Mouse (Mus musculus) heart, embryonic 10.5 days (tissue): ENCODE measurements around the gene Sp2. TPM values are rescaled to one million over a fixed set of nuclear protein-coding genes. Genes with fewer than 3 reads are reported as not detected.

Source experiments
- DNase-seq: peaks from one replicate; pipeline ENCODE4 v3.0.0-alpha.2; 2017; ENCODE audit warnings: low spot score
- H3K27ac ChIP-seq: fragments of 300-500 bp; sonication (generic); 2 replicates; pipeline ENCODE4 v1.5.1; 2016; ENCODE audit warnings: mild to moderate bottlenecking
- H3K27me3 ChIP-seq: fragments of 300-500 bp; sonication (generic); 2 replicates; pipeline ENCODE4 v1.6.1; 2016; ENCODE audit warnings: mild to moderate bottlenecking; ENCODE audit not compliant: poor library complexity, insufficient read depth, severe bottlenecking
- H3K36me3 ChIP-seq: fragments of 300-500 bp; sonication (generic); 2 replicates; pipeline ENCODE4 v1.6.1; 2016; ENCODE audit warnings: mild to moderate bottlenecking, moderate library complexity
- H3K4me1 ChIP-seq: fragments of 300-500 bp; sonication (generic); 2 replicates; pipeline ENCODE4 v1.6.1; 2016; ENCODE audit warnings: mild to moderate bottlenecking
- H3K4me3 ChIP-seq: fragments of 300-500 bp; sonication (generic); 2 replicates; pipeline ENCODE4 v1.5.1; 2016; ENCODE audit warnings: mild to moderate bottlenecking, moderate library complexity
- H3K9me3 ChIP-seq: fragments of 300-500 bp; sonication (generic); 2 replicates; pipeline ENCODE4 v1.6.1; 2016; ENCODE audit warnings: mild to moderate bottlenecking, moderate library complexity
- WGBS: fragments of 180-500 bp; shearing (Covaris S2); methylation state at CpG from one replicate; pipeline ENCODE4 v1.1.7; 2016; 5-methylcytosine and 5-hydroxymethylcytosine counted together
- polyA plus RNA-seq: library from polyadenylated mRNA; unstranded; fragments of >200 nt; fragmentation: Nextera tagmentation; extraction: Ambion mirVana; gene quantifications from 2 replicates; pipeline ENCODE4 v1.2.1, GENCODE M21; 2016

Sp2 gene
- polyA plus RNA-seq, 1 experiment from 2014 or later = 20.1 TPM

DNA sequence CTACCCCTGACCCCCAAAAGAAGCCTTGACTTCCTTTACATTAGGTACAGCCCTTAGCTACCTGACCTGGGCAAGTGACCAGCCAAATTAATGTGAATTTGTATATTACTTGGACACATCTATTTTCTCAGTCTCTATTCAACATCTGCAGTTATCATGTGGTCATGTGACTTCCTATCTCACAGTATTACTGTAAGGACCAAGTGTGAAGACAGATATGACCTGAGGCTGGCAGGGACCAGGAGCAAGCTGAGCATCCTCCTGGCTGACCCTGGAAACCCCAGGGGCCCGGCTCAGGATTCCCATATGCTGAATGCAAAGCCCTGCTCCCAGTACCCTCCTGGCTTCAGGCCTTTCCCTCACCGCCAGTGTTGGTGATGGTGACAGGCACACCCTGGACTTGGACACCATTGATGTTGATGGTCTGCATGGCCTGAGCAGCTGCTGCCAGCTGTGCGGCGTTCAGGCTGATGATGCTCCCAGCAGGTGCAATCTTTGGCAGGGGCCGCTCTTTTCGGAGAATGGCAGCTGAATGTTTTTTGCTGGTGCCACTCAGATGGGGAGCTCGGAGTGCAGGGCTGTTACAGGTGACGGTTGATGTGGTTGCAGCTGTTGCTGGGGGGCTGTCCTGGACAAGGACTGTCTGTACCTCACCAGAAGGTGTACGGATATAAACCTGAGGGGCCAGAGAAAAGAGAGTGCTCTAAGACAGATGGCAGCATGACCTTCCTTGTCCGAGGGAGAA, 25.5 kb downstream of the Sp2 start:
- no peak overlapping the region for H3K27ac ChIP-seq
- H3K9me3 ChIP-seq = no peaks in the 10 kb centered on the region
- peaks cover 16% of the 10 kb centered on the region; the same call in 1 of the 2 replicates for H3K4me1 ChIP-seq
- DNase-seq = no peak
- H3K36me3 ChIP-seq = peaks cover 97% of the 10 kb centered on the region
- H3K4me3 ChIP-seq = no peak overlapping the region
- 93% methylated on average over 10 of the region's 10 CpGs for WGBS
- H3K27me3 ChIP-seq = no peaks in the 10 kb centered on the region

DNA sequence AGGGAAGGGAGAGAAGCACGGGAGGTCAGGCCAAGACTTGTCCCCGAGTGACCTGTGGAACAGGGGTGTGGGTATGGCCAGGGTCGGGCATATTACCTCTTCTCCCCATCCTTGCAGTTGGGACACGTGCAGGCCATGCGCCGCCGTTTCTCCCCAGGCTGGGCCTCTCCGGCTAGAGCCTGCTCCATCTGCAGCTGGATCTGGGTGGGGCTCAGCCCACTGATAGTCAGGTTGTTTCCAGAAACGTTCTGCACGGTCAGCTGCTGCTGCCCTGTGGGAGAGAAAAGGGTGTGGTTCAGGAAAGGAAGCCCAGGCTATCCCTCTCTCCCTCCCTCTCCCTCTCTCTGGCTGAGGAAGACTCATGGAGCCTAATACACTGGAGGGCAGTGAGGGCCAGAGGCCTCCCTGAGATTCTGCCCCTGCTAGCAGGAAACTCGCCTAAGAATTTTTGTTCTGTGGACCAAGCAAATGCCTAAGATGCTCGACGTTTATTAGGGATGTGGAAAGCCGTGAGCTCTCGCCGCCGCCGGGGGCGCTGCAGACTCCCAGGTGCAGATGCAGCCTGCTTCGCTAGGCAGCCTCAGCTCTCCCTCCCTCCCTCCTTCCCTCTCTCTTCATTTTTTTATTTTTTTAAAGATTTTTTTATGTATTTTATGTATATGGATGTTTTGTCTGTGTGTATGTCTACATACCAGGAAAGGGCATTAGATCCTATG, 26.6 kb downstream of the Sp2 start:
- WGBS = 60% methylated on average over 20 of the region's 20 CpGs
- Histone ChIP-seq H3K4me1 (peaks cover 12% of the 10 kb centered on the region; the same call in 1 of the 2 replicates), H3K36me3 (peaks cover 97% of the 10 kb centered on the region), H3K27me3 (no peaks in the 10 kb centered on the region), H3K4me3 (no peak overlapping the region), H3K27ac (peak overlapping the region; percentile 38; the same call in 1 of the 2 replicates), H3K9me3 (no peaks in the 10 kb centered on the region)
- peak; percentile 90 for DNase-seq

DNA sequence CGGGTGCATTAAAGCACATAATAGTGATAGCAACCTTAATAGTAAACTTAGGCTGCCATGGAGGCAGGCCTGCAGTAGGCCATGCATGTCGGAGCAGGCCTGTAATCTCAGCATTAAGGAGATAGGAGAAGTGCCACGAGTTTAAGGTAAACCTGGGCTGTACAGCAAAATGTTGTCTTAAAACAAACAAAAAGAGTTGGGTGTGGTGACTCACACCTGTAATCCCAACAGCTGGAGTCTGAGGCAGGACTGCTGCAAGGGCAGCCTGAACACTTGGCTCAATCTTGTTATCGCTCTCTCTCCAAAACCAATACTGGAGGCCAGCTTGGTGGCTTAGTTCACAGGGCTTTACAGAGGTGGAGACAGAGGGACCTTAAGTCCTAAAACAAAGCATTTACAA, 27.7 kb downstream of the Sp2 start:
- H3K27me3 ChIP-seq = no peaks in the 10 kb centered on the region
- no peaks in the 10 kb centered on the region for H3K9me3 ChIP-seq
- H3K27ac ChIP-seq = peak overlapping the region; percentile 38; the same call in 1 of the 2 replicates
- no peak overlapping the region for H3K4me3 ChIP-seq
- WGBS = 82% methylated on average over 4 of the region's 4 CpGs
- H3K4me1 ChIP-seq = peaks cover 8% of the 10 kb centered on the region; the same call in 1 of the 2 replicates
- no peak for DNase-seq
- peaks cover 95% of the 10 kb centered on the region for H3K36me3 ChIP-seq

DNA sequence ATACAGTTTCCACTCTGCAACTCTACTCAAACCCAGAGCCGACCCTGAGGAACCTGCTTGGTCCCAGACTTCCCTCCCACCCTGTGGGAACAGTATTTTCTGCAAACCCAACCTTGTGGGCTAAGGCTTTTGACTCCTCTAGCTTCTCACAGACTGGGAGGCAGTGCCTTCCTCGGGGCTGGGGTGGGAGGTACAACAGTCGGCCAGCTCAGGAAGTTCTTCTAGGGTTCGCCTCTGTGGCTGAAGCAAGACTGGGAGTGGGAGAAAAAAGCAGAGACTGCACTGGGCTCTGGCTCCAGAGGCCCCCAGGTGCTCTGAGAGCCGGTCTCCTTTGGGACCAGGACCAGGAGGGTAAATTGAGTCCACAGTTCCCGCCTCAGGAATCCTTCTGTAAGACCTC, 29.9 kb downstream of the Sp2 start:
- peaks cover 13% of the 10 kb centered on the region; the same call in 1 of the 2 replicates for H3K4me1 ChIP-seq
- H3K36me3 ChIP-seq = peaks cover 88% of the 10 kb centered on the region
- no peaks in the 10 kb centered on the region for H3K9me3 ChIP-seq

DNA sequence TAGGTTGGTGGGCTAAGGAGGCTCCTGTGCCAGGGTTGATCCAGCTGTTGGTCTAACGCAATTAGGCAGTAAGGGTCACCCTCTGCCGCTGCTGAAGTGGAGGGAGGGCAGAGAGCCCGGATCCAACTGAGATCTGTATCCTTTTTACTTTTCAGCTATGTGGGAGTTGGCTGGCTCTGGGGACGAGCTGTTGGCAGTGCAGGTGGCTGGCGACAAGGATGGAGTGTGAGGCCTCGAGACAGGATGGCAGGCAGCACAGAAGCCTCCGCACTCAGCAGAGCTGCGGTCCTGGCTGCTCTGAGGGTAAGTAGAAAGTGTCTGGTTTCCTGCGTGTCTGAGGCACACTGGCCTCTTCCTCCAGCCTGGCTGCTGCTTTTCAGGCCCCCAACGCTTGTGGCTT, 30.3 kb downstream of the Sp2 start:
- Histone ChIP-seq H3K27me3 (no peaks in the 10 kb centered on the region), H3K4me1 (peaks cover 13% of the 10 kb centered on the region; the same call in 1 of the 2 replicates), H3K4me3 (no peak overlapping the region), H3K9me3 (no peaks in the 10 kb centered on the region), H3K27ac (no peak overlapping the region), H3K36me3 (peaks cover 84% of the 10 kb centered on the region)
- DNase-seq = no peak
- WGBS = 87% methylated on average over 10 of the region's 10 CpGs

More for the DNA sequence above, 29.9 kb downstream of the Sp2 start:
- no peak for DNase-seq
- Histone ChIP-seq H3K4me3 (no peak overlapping the region), H3K27me3 (no peaks in the 10 kb centered on the region), H3K27ac (peak overlapping the region; percentile 25; the same call in 1 of the 2 replicates)
- WGBS = 74% methylated on average over 6 of the region's 6 CpGs

DNA sequence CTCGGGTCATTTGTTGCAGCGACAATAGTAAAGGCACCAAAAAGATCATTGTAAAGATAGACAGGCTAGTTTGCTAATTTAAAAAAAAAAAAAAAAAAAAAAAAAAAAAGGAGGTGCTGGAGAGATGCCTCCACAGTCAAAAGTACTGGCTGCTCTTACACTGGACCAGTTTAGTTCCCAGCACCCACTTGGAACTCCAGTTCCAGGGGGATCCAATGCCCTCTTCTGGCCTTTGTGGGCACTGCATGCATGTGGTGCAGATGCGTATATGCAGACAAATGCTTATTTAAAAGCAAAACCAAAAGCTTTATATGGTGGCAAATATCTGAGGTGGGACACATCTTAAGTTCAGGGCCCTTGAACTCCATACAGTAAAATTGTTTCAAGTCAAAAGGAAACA, 32.0 kb downstream of the Sp2 start:
- 95% methylated on average over 3 of the region's 3 CpGs for WGBS
- Histone ChIP-seq H3K9me3 (no peaks in the 10 kb centered on the region), H3K4me1 (peaks cover 19% of the 10 kb centered on the region; the same call in 1 of the 2 replicates), H3K36me3 (peaks cover 67% of the 10 kb centered on the region), H3K4me3 (no peak overlapping the region), H3K27me3 (no peaks in the 10 kb centered on the region), H3K27ac (no peak overlapping the region)
- DNase-seq = no peak

DNA sequence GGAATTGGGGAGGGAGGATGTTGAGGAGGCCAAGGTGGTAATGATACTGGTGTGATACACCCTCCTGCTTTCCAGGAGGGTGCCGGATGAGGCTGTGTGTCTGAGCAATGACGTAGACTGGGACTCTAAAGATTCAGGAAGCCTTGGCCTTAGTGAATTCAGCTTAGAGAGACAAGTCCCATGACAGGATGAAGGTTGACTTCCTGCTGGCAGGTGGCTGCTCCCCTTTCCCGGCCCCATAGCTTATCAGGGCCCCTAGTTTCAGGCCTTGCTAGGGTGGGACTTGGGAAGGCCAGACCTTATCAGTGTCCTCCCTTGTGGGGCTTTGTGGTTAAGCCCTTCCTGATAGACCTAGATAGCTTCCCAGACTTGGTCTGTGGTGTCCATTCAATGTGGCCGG, 34.9 kb downstream of the Sp2 start:
- Histone ChIP-seq H3K27me3 (no peaks in the 10 kb centered on the region), H3K36me3 (peaks cover 38% of the 10 kb centered on the region), H3K27ac (peak overlapping the region; percentile 54), H3K9me3 (no peaks in the 10 kb centered on the region), H3K4me1 (peaks cover 27% of the 10 kb centered on the region), H3K4me3 (no peak overlapping the region)
- WGBS = 67% methylated on average over 4 of the region's 4 CpGs
- peak; percentile 94 for DNase-seq

DNA sequence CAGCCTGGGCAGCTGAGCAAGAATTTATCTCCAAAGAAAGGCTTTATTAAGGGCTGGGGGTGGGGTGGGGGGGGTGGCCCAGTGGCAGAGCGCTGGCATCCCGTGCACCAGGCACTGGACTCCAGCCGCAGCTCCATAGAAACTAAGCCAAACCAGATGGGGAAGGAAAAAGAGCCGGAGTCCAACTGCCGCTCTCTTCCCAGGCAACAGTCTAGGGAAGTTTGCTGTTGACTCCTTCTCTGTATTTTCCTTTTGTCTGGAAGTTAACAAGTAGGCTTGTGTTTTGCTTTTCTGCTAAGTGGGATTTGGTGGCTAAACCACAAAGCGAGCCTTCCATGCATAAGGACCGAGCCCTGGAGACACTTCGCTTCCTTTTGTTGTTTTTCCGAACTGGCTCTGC, 36.3 kb downstream of the Sp2 start:
- peak overlapping the region; percentile 72 for H3K4me3 ChIP-seq
- DNase-seq = no peak

DNA sequence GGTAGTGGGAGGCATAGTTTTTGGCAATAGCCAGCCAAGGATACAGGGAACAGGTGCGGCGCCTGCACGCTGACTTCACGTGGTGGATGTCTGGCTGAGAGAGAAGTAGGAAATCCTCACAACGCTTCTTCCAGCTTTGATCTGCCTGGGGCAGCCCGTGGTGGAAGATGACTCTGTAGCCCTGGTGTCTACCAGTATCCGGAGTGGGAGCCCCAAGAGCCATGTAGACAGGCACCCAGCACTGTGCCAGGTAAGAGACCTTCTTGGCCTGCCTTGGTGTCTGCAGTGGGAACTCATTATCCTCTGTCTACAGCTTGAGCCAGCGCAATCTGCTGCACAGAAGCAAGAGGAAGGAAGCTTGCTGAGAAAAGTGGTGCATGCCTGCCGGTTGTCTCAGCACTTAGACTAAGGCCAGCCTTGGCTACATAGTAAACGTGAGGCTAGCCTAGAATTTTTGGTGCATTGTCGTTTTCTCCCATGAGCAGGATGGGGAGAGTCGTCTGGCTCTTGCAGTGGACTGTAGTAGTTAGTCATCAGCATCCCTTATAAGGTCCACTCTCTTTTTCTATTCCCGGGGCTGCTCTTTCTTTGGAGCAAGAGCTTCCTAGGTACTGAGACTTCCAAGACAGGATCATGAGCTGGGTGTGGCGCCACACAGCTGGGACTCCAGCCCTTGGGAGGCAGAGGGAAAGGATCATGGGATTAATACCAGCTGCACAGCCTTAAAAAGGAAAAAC, 37.7 kb downstream of the Sp2 start:
- Histone ChIP-seq H3K27ac (peak overlapping the region; percentile 88), H3K4me1 (peaks cover 27% of the 10 kb centered on the region), H3K4me3 (peak overlapping the region; percentile 72), H3K36me3 (peaks cover 23% of the 10 kb centered on the region), H3K27me3 (no peaks in the 10 kb centered on the region), H3K9me3 (no peaks in the 10 kb centered on the region)
- 74% methylated on average over 14 of the region's 14 CpGs for WGBS
- DNase-seq = no peak

More for the DNA sequence above, 36.3 kb downstream of the Sp2 start:
- Histone ChIP-seq H3K36me3 (peaks cover 26% of the 10 kb centered on the region), H3K27ac (peak overlapping the region; percentile 56; the same call in 1 of the 2 replicates), H3K27me3 (no peaks in the 10 kb centered on the region), H3K9me3 (no peaks in the 10 kb centered on the region), H3K4me1 (peaks cover 27% of the 10 kb centered on the region)
- 77% methylated on average over 9 of the region's 9 CpGs for WGBS

DNA sequence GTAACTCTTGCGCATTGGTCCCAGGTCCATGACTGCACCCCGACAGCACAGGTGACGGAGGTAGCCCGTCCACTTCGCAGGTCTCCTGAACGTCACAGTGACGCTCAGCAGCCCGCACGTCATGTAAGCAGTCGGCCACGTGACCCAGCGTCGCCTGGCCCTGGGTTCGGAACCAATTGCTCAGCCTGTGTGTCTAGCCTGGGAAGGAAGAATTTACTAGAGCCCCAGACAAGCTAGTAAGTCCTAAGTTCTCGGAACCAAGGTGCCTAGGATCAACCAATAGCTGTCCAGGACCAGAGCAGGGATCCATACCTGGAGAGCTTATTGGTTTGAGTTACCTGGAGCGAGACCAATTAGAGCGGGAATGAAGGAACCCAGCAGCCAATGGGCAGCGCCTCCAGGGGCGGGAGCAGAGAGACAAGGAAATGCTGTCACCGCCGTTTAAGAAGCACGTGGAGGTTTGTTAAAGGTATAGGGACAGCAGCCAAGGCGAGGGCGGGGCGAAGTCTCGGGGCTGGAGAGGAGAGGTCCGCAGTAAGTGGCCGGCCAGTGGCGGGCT, 38.9 kb downstream of the Sp2 start, which contains the start of gene Pnpo:
Gene Pnpo (minus strand): TSS at position 241 of the 559 bp plus-strand sequence.
- peak; percentile 99 for DNase-seq
- no peaks in the 10 kb centered on the region for H3K27me3 ChIP-seq
- peaks cover 20% of the 10 kb centered on the region for H3K36me3 ChIP-seq
- WGBS = 1% methylated on average over 29 of the region's 29 CpGs
- peak within 1 kb of the TSS; percentile 72 for H3K4me3 ChIP-seq
- peak within 1 kb of the TSS; percentile 88 for H3K27ac ChIP-seq
- H3K4me1 ChIP-seq = peaks cover 22% of the 10 kb centered on the region
- H3K9me3 ChIP-seq = no peaks in the 10 kb centered on the region

DNA sequence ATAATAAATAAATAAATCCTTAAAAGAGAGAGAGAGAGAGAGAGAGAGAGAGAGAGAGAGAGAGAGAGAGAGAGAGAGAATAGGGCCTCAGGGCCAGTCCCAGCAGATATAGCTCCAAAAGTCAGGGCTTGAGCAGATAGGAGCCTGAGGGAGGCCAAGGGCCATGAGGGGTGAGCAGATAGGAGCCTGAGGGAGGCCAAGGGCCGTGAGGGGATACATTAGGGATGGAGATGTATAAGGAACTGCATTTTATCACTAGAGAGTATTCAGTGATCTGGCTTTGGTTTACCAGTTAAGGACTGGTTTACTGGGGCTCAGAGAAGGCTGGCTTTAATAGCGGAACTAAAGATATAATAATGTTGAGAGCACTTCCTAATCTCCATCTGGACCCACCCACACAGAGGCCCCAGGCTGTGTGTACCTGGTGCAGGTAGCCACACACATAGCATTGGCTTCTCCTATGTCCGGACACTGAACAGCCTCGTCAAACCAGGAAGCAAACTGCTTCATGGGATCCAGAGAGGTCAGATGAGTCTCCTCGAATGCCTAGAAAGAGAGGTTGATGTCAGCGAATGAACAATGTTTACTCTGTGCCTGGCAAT, 40.7 kb downstream of the Sp2 start:
- DNase-seq = peak; percentile 89
- WGBS = 76% methylated on average over 6 of the region's 6 CpGs
- no peaks in the 10 kb centered on the region for H3K9me3 ChIP-seq
- H3K4me3 ChIP-seq = no peak overlapping the region; the same call in 1 of the 2 replicates
- H3K27ac ChIP-seq = peak overlapping the region; percentile 49; the same call in 1 of the 2 replicates
- no peaks in the 10 kb centered on the region for H3K27me3 ChIP-seq
- H3K36me3 ChIP-seq = peaks cover 20% of the 10 kb centered on the region
- H3K4me1 ChIP-seq = peaks cover 26% of the 10 kb centered on the region
